Comparison of ENCODE assay signal across 9 mouse cellular contexts in genomic region chr3:96700376-96700775, GRCm38 (mm10). TPM values are rescaled to one million over a fixed set of nuclear protein-coding genes. Genes with fewer than 3 reads are reported as not detected.
DNase-seq lines count a peak whose midpoint lies in the region; ATAC-seq and TF ChIP-seq lines count a peak whose summit lies in the region.
"Had no signal": no experiment of that assay in that cellular context is flagged by ENCODE, and none has a peak within 500 bp of the region (broad histone marks: within the 10 kb centered on the region; RNA-seq: fewer than 3 reads in every experiment).

No protein-coding gene starts in this region.

- peaks cover 10% of the 10 kb centered on the region for H3K4me1 ChIP-seq in kidney, postnatal 0 days (replicated peaks; ENCODE audit: insufficient read depth, low read length)
- no peaks in the 10 kb centered on the region for H3K4me1 ChIP-seq in embryonic facial prominence, embryonic 11.5 days (ENCODE audit: control insufficient read depth, insufficient read depth, low read length)

- no peaks in the 10 kb centered on the region for H3K27me3 ChIP-seq in kidney, postnatal 0 days (ENCODE audit: insufficient read depth, low read length)
- H3K27me3 ChIP-seq in embryonic facial prominence, embryonic 11.5 days (ENCODE audit: control insufficient read depth, insufficient read depth, low read length): no peaks in the 10 kb centered on the region
- H3K27me3 ChIP-seq: intestine, embryonic 15.5 days had no signal

- ATAC-seq in CD4-positive, CD25-positive, alpha-beta regulatory T cell, adult 4 months: no peak
- no peak for ATAC-seq in kidney, postnatal 0 days (replicated peaks; ENCODE audit: low FRiP score, low read depth)
- no peak for ATAC-seq in embryonic facial prominence, embryonic 11.5 days (replicated peaks; ENCODE audit: insufficient number of reproducible peaks, low FRiP score, low TSS enrichment, low read depth)
- ATAC-seq: intestine, embryonic 15.5 days had no signal

- no peaks in the 10 kb centered on the region for H3K9me3 ChIP-seq in kidney, postnatal 0 days (replicated peaks; ENCODE audit: low read length)
- no peaks in the 10 kb centered on the region for H3K9me3 ChIP-seq in embryonic facial prominence, embryonic 11.5 days (replicated peaks; ENCODE audit: control insufficient read depth, low read length)
- H3K9me3 ChIP-seq: intestine, embryonic 15.5 days had no signal

- DNase-seq in CD4-positive, CD25-positive, alpha-beta regulatory T cell, adult 2 months (ENCODE audit: low read depth, low spot score): peak; percentile 60
- peak; percentile 59 for DNase-seq in kidney, postnatal 0 days (ENCODE audit: low spot score)
- no peak for DNase-seq in kidney, adult 9 months
- peak; percentile 58 for DNase-seq in ES-CJ7 (ENCODE audit: low read depth, low spot score)
- DNase-seq in embryonic facial prominence, embryonic 11.5 days (ENCODE audit: low spot score): peak; percentile 66
- DNase-seq in right cerebral cortex, postnatal 14 days: no peak
- no peak for DNase-seq in right cerebral cortex, postnatal 36 days (ENCODE audit: low spot score in 2 of 2)

- no peak overlapping the region for H3K9ac ChIP-seq in kidney, postnatal 0 days (ENCODE audit: low read depth, low read length)
- no peak overlapping the region for H3K9ac ChIP-seq in embryonic facial prominence, embryonic 11.5 days (replicated peaks; ENCODE audit: low read length)
- H3K9ac ChIP-seq: intestine, embryonic 15.5 days had no signal

- H3K4me2 ChIP-seq in kidney, postnatal 0 days (ENCODE audit: low read length): no peak overlapping the region
- no peak overlapping the region for H3K4me2 ChIP-seq in embryonic facial prominence, embryonic 11.5 days (ENCODE audit: low read depth, low read length)
- H3K4me2 ChIP-seq: intestine, embryonic 15.5 days had no signal

- H3K4me3 ChIP-seq in kidney, postnatal 0 days (replicated peaks; ENCODE audit: low read depth, low read length): no peak overlapping the region
- no peak overlapping the region for H3K4me3 ChIP-seq in embryonic facial prominence, embryonic 11.5 days (ENCODE audit: low read depth, low read length)
- H3K4me3 ChIP-seq: intestine, embryonic 15.5 days had no signal

- TF ChIP-seq CTCF in kidney, postnatal 0 days (IDR thresholded peaks at IDR 0.05; ENCODE audit: low read depth): peak; percentile 62

- 70% methylated on average over 7 of the region's 7 CpGs for whole genome bisulfite sequencing in kidney, postnatal 0 days
- WGBS in embryonic facial prominence, embryonic 11.5 days: 55% methylated on average over 7 of the region's 7 CpGs

- no peak overlapping the region for H3K27ac ChIP-seq in kidney, postnatal 0 days
- no peak overlapping the region for H3K27ac ChIP-seq in embryonic facial prominence, embryonic 11.5 days (replicated peaks; ENCODE audit: low read depth, low read length)
- H3K27ac ChIP-seq: intestine, embryonic 15.5 days had no signal

- H3K36me3 ChIP-seq in kidney, postnatal 0 days (ENCODE audit: insufficient read depth, low read length): peaks cover 26% of the 10 kb centered on the region
- no peaks in the 10 kb centered on the region; the same call in none of the 2 replicates for H3K36me3 ChIP-seq in embryonic facial prominence, embryonic 11.5 days (replicated peaks; ENCODE audit: control insufficient read depth, insufficient read depth, low read depth, low read length)

RNA-seq across cellular contexts. Expression of gene Pias3, which starts 4.2 kb away (rescaled TPM):
- 10 to 100 TPM; 41.9 to 83.2 TPM for polyA plus RNA-seq in CD4-positive, CD25-positive, alpha-beta regulatory T cell, adult 4 months (2017; shearing (Covaris generic))
- polyA plus RNA-seq in kidney, postnatal 0 days (2015; fragmentation: Nextera tagmentation; extraction: Ambion mirVana): 38.7 and 39.1 TPM in 2 replicates
- 33.8 and 35.5 TPM in 2 replicates for polyA plus RNA-seq in embryonic facial prominence, embryonic 11.5 days (2014; fragmentation: Nextera tagmentation; extraction: Ambion mirVana)

RNA-seq across cellular contexts. Expression of gene Nudt17, which starts 8.0 kb away (rescaled TPM):
- 1 to 10 TPM in 1 of 2 experiments, under 1 TPM in 1; 0.87 to 1.9 TPM for polyA plus RNA-seq in CD4-positive, CD25-positive, alpha-beta regulatory T cell, adult 4 months (2017; shearing (Covaris generic))
- 8.2 and 9.5 TPM in 2 replicates for polyA plus RNA-seq in kidney, postnatal 0 days (2015; fragmentation: Nextera tagmentation; extraction: Ambion mirVana)
- polyA plus RNA-seq in embryonic facial prominence, embryonic 11.5 days (2014; fragmentation: Nextera tagmentation; extraction: Ambion mirVana): 12.0 and 13.5 TPM in 2 replicates

RNA-seq across cellular contexts. Expression of gene Polr3c, which starts 27.1 kb away (rescaled TPM):
- 10 to 100 TPM; 59.7 to 80.3 TPM for polyA plus RNA-seq in CD4-positive, CD25-positive, alpha-beta regulatory T cell, adult 4 months (2017; shearing (Covaris generic))
- polyA plus RNA-seq in kidney, postnatal 0 days (2015; fragmentation: Nextera tagmentation; extraction: Ambion mirVana): 25.3 and 29.8 TPM in 2 replicates
- 35.9 and 37.3 TPM in 2 replicates for polyA plus RNA-seq in embryonic facial prominence, embryonic 11.5 days (2014; fragmentation: Nextera tagmentation; extraction: Ambion mirVana)

RNA-seq across cellular contexts. Expression of gene Rnf115, which starts 27.1 kb away (rescaled TPM):
- 10 to 100 TPM; 42.2 to 45.5 TPM for polyA plus RNA-seq in CD4-positive, CD25-positive, alpha-beta regulatory T cell, adult 4 months (2017; shearing (Covaris generic))
- 59.0 and 59.2 TPM in 2 replicates for polyA plus RNA-seq in kidney, postnatal 0 days (2015; fragmentation: Nextera tagmentation; extraction: Ambion mirVana)
- 82.3 and 85.1 TPM in 2 replicates for polyA plus RNA-seq in embryonic facial prominence, embryonic 11.5 days (2014; fragmentation: Nextera tagmentation; extraction: Ambion mirVana)

RNA-seq across cellular contexts. Expression of gene Ankrd35, which starts 30.4 kb away (rescaled TPM):
- not detected for polyA plus RNA-seq in CD4-positive, CD25-positive, alpha-beta regulatory T cell, adult 4 months (2017; shearing (Covaris generic))
- 1.0 and 1.3 TPM in 2 replicates for polyA plus RNA-seq in kidney, postnatal 0 days (2015; fragmentation: Nextera tagmentation; extraction: Ambion mirVana)
- 0.14 and 0.45 TPM in 2 replicates for polyA plus RNA-seq in embryonic facial prominence, embryonic 11.5 days (2014; fragmentation: Nextera tagmentation; extraction: Ambion mirVana)

Comparison
In these comparisons a context has a peak if more than half of its experiments do, and no peak if none do; other contexts are left out.
1. DNase-seq: peak in CD4-positive, CD25-positive, alpha-beta regulatory T cell, adult 2 months (single experiment), kidney, postnatal 0 days (single experiment), ES-CJ7 (single experiment) and embryonic facial prominence, embryonic 11.5 days (single experiment); none in kidney, adult 9 months (single experiment), right cerebral cortex, postnatal 14 days (single experiment) and right cerebral cortex, postnatal 36 days (0 of 2).